Mouse (Mus musculus): Measurements from ENCODE around the gene Serinc4. TPM values are rescaled to one million over a fixed set of nuclear protein-coding genes. Genes with fewer than 3 reads are reported as not detected.
"Not testable (repeated sequence)": the region's sequence is repeated elsewhere in the genome, so short reads cannot be mapped to it uniquely, and the experiment has no call there.

The Serinc4 gene
- under 1 TPM; 0.97 to 0.98 TPM for total RNA-seq (2021)
- long read RNA-seq, experiment 1, partial matches to known transcripts = 0 of 1 reads
- long read RNA-seq, experiment 1, other reads (novel, unspliced or antisense) = 1 of 1 reads
- long read RNA-seq, experiment 2, partial matches to known transcripts = 0 of 1 reads
- long read RNA-seq, experiment 2, other reads (novel, unspliced or antisense) = 1 of 1 reads

DNA sequence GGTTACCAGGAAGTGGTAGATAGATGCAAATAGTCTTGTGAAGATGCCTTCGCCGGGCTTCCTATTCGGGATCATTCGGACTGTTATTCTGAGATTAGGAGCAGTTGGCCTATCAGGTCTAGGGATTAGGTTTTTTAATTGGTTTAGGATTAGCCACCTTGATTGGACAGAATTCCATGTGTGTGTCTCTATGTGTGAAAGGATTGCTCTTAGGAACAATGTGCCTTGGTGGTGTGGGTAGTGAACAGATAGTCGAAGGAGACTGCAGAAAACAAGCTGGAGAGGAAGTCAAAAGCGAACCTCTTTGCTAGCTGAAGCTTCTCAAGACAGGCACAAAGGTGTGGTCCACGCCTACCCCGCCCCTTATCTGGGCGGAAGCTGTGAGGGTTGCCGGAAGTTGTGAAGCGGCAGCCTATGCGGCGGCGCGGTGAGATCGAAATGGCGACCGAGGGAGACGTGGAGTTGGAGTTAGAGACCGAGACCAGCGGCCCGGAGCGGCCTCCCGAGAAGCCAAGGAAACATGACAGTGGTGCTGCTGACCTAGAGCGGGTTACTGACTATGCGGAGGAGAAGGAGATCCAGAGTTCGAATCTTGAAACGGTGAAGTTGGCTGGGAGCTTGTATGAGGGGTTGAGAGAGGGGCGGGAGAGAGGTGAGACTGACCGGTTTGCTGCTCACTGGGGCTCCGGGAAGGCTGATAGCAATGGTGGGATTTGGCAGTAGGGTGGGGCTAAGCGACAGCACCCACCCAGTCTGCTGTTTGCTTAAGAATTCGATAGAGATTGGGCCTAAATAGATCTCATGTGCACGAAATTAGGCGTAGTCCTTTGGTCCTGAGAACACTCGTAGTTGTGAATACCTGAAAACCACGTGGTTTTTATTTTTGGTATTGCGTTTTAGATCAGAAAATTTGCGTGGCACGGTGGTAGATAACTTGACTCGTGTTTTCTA is at the start of gene Serinc4:
Gene Serinc4 (minus strand): TSS at position 90 of the 951 bp plus-strand sequence.
- peak; percentile 83 to 84 for DNase-seq (ENCODE audit: low spot score in 2 of 2)

- not testable (repeated sequence) for DNase-seq (ENCODE audit: low spot score in 2 of 2)
Measured at GRCm38 (mm10) chr2:121501550-121501949, 45.0 kb upstream of the Serinc4 start.

GRCm38 (mm10) chr2:121484403-121484802 is 27.8 kb upstream of the Serinc4 start:
- not testable (repeated sequence) for DNase-seq (ENCODE audit: low spot score in 2 of 2)

GRCm38 (mm10) chr2:121483576-121483975 is 27.0 kb upstream of the Serinc4 start:
- no peak for DNase-seq (ENCODE audit: low spot score in 2 of 2)

DNA sequence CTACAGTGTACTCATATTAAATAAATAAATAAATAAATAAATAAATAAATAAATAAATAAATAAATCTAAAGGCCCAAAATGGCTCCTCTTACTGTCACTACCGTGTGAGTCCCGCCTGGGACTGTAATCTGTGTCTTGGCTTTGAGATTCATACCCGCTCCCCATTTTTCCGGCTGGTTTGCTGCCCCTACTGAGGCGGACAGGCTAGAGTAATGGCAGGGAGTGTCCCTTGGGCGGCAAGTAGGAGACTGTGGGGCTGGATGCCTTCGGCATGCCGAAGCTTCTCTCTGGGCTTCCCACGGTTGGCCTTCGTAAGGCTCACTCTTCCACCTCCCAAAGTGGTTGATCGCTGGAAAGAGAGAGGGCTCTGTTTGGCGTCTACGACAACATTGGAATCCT is 24.3 kb upstream of the Serinc4 start:
- not testable (repeated sequence) for DNase-seq (ENCODE audit: low spot score in 2 of 2)

- no peak for DNase-seq (ENCODE audit: low spot score in 2 of 2)
Measured at GRCm38 (mm10) chr2:121480498-121480897, 23.9 kb upstream of the Serinc4 start.

DNA sequence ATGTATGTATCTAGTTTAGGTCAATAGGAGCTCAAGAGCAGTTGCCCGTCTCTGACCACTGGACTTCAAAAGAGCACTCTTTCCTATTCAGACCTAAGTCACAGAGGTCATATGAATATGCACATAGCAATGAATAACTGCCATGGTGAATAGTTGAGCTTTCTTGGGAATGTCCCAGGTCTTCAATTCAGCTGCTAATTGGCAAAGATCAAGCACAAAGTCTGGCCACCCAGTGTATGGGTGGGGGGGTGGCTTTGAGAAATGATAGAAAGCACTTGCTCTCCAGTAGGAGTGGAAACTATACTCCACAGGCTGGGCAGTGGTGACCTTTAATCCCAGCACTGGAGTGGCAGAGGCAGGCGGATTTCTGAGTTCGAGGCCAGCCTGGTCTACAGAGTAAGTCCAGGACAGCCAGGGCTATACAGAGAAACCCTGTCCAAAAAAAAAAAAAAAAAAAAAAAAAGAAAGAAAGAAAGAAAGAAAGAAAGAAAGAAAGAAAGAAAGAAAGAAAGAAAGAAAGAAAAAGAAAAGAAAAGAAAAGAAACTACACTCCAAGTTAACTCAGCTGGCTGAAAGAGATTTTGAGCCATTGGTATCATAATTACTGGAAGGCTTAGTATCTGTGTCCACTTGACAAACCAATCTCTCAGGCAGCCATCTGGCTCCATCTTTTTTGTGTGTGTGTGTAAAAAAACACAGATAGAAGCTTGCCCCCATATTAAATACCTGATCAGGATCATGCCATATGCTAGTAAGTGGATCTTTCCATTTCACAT is 21.1 kb upstream of the Serinc4 start:
- no peak for DNase-seq (ENCODE audit: low spot score in 2 of 2)

DNA sequence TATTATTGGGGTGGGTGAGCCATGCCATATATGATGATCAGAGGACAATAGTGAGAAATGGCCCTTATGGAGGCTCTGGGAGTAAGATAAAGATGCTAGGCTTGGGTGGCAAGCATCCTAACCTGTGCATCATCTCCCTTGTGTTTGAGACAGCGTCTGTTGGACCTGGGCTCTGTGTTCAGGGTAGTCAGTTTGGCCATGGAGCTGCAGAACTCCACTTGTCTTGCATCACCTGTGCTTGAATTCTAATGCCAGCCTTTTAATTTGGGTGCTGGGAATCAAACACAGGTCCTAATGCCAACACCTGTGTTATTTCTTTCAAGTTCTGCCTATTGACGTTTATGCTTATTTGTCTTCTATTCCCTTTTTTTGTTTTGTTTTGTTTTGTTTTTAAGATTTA is 18.7 kb upstream of the Serinc4 start:
- not testable (repeated sequence) for DNase-seq (ENCODE audit: low spot score in 2 of 2)

GRCm38 (mm10) chr2:121474180-121474535 is 17.6 kb upstream of the Serinc4 start:
- no peak for DNase-seq (ENCODE audit: low spot score in 2 of 2)

DNA sequence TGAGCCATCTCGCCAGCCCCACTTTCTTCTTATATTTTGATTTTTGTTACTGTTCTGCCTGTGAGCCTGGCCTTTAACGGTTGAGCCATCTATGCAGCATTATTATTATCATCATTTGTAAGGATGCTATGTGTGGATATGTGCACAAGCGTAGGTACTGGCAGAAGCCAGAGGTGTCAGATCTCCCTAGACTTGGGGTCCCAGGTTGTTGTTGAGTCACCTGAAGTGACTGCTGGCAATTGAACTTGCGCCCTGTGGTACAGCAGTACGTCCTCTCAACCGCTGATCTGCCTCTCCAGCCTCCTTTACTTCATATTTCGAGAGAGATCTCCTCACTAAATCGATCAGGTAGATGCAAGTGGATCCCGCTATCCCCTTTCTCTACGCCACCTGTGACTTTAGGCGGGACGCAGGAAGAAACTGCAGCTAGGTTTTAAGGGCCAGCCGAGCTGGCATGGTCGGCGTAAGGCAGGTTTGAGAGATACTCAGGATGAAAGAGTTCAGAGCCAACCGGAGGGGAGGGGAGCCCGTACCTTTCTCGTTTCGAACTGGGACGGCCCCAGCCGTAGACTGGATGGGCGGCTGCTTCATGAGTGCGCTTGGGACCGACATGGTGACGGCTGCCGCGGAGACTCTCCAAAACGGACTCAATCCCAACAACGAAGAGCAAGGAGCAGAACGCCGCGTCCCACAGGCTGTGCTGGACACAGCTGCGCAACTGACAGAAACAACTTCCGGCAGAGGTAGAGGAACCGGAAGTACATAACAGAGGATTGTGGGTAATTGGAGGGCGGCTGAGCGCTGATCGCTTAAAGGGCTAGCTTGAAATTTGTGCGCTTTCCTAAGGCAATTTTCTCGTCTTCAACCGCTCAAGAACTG is 17.0 kb upstream of the Serinc4 start, which contains the start of gene Mfap1b:
Gene Mfap1b (minus strand): TSS at position 767 of the 879 bp plus-strand sequence.
- peak; percentile 56 to 90 for DNase-seq (ENCODE audit: low spot score in 2 of 2)

GRCm38 (mm10) chr2:121472783-121473182 is 16.2 kb upstream of the Serinc4 start:
- DNase-seq (ENCODE audit: low spot score in 2 of 2) = not testable (repeated sequence)

- DNase-seq (ENCODE audit: low spot score in 2 of 2) = not testable (repeated sequence)
Measured at GRCm38 (mm10) chr2:121468982-121469381, 12.4 kb upstream of the Serinc4 start.

DNA sequence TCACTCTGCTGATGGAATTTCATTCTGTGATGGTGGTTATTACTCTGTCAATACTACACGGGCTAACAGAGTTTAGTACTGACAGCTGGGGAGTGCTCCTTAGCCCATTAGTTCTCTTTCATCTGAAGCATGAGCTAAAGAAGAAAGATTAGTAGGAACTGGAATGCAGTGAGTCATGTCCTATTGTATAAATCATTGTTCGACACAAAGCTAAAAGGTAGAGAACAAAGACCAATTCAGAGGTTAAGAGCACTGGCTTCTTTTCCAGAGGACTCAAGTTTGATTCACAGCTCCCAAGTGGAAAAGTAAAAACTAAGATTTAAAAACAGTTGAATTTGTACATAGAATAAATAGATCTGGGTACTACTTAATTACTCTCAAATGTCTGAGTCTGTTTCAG is 3.5 kb upstream of the Serinc4 start:
- no peak for DNase-seq (ENCODE audit: low spot score in 2 of 2)

DNA sequence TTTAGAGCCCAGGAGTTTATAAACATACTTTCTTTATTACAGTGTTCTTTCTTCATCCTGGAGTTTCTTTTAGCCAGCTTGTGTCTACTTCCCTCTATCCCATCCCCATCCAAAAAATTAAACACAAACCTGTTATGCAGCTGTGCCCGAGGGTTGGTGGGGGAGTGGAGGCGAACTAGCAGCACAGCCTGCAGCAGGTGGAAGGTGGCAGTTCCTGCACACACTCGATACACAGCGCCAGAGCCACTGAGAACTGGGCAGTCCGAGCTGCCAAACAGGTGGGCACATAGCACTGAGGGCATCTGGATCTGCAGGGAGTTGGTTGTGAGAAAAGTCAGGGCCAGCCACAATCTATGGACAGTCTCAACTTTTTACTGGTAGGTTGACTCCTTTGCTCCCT is 1.0 kb downstream of the Serinc4 start:
- DNase-seq (ENCODE audit: low spot score in 2 of 2) = no peak

GRCm38 (mm10) chr2:121453917-121454316 is 2.7 kb downstream of the Serinc4 start:
- DNase-seq (ENCODE audit: low spot score in 2 of 2) = no peak

- no peak for DNase-seq (ENCODE audit: low spot score in 2 of 2)
Measured at GRCm38 (mm10) chr2:121452990-121453389, 3.6 kb downstream of the Serinc4 start, which contains the start of gene Hypk. TSS of gene Hypk (plus strand) at chr2:121453290.

- no peak for DNase-seq (ENCODE audit: low spot score in 2 of 2)
Measured at GRCm38 (mm10) chr2:121452361-121452760, 4.2 kb downstream of the Serinc4 start.

- DNase-seq (ENCODE audit: low spot score in 2 of 2) = no peak
Measured at GRCm38 (mm10) chr2:121450093-121450492, 6.5 kb downstream of the Serinc4 start.

GRCm38 (mm10) chr2:121449545-121450011 is 7.0 kb downstream of the Serinc4 start:
- no peak for DNase-seq (ENCODE audit: low spot score in 2 of 2)

All from layer of hippocampus, postnatal 14 days (tissue).